Mouse (Mus musculus) duodenum, adult 2 months (tissue): ENCODE results near the gene Kif17. TPM values are rescaled to one million over a fixed set of nuclear protein-coding genes. Genes with fewer than 3 reads are reported as not detected.

ENCODE experiments used
- polyA plus RNA-seq: library from polyadenylated mRNA; depleted of rRNA; stranded (reverse); fragments of >200 nt; gene quantifications from 2 replicates; pipeline ENCODE4 v1.2.3, GENCODE M21; 2012; ENCODE audit warnings: low replicate concordance; rRNA removed

Gene Kif17
- 0.13 and 0.26 TPM in 2 replicates for polyA plus RNA-seq

DNA sequence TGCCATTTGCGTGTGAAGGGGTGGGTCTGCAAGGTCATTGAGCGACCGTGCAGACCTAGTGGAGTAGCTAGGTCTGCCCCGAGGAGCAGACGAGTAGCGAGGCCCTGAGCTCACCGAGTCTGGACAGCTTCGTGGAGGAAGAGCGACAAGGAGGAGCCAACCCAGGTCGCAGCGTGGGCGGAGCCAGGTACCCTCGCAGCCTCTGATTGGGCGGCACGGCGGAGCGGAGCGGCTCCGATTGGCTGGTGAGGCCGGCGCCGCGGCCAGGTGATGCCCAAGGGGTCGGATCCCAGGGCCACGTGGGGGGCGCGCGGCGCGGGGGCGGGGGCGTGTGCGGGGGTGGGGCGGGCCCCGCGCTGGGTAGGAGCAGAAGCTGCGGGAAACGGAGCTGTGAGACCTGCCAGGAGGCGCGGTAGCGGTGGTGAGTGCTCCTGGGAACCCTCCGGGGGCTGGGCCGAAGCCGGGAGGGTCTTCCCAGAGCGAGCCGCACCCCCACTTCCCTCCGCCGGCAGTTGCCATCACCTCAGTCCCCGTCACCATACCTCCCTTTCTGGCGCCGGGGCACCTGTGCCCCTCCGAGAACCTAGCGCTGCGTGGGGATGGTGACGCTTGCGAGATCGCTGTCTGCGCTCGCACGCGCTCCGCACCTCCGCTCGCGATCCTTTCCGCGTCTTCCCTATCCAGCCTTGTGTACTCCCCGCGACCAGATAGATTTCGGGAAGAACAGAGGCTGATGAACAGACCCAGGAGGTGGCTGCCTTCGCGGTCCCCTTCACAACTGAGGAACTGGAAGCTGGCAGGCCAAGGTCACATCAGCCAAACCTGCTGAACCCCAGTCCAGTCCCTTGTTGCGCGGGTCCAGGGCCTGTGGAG, at the start of gene Kif17, which contains the start of gene Sh2d5:
Gene Kif17, plus strand, starts transcription at position 348 of the 873 bp plus-strand sequence.
Gene Sh2d5, plus strand, starts transcription at position 316 of the 873 bp plus-strand sequence.

DNA sequence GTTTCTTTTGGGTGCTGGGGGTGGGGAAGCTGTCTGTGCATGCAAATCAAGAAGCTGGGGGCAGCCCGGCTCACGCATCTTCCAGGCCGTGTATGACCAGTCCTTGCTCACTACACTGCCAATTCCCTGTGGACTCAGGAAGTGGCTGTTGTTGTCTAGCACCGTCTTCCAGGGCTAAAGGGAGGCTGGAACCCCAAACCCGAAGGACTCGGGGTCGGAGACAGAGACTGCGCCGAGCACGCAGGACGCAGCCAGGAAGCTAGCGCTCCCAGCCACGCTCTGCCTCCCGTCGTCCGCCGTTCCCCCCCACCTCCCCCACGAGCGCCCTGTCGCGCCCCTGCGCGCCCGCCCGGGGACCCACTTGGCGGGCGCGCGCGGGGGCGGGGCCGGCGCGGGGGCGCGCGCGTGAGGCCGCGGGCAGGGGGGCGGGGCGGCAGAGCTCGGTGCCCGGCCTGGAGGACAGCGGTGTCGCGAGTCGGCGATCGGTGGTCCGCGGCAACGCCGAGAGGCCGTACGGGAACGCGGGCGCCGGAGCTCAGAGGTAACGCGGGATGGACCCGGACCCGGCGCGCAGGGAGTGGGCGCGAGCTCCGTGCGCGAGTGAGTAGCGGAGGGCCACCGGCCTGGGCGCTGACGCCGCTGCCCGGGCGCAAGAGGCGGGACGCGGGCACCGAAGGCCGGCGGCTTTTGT, 33.9 kb upstream of the Kif17 start, which contains the start of gene Hp1bp3:
Gene Hp1bp3, plus strand, starts transcription at position 97 of the 691 bp plus-strand sequence.

DNA sequence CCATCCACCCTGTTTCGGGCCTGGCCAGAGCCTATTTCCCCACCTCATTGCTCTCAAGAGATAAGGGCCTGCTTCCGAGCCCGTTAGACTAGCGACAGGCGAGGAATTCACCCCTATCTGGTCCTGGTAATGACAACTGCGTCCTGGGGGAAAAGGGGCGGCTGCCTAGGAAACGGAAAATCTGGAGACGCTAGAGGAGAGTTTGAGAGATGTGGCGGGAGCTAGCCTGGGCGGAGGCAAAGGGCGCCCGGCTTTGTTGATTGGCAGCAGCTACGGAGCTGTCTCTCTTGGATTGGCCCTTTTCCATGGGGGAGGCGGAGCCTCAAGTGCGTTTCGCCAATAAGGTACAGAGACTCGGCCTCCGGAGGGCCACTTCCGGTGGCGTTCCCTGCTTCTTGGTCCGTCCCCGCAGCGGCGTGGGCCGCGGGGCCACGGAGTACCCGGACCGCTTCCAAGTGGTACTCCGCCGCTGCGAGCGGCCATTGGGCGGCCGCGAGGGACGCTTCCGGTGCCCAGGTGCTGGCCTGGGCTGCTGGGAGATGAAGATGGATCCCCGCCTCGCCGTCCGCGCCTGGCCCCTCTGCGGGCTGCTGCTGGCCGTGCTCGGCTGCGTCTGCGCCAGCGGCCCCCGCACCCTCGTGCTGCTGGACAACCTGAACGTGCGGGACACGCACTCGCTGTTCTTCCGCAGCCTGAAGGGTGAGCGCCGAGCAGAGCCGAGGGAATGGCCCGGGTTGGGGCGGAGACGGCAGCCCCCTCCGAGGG, 54.3 kb downstream of the Kif17 start, which contains the start of gene Ddost:
Gene Ddost, plus strand, starts transcription at position 391 of the 765 bp plus-strand sequence.

DNA sequence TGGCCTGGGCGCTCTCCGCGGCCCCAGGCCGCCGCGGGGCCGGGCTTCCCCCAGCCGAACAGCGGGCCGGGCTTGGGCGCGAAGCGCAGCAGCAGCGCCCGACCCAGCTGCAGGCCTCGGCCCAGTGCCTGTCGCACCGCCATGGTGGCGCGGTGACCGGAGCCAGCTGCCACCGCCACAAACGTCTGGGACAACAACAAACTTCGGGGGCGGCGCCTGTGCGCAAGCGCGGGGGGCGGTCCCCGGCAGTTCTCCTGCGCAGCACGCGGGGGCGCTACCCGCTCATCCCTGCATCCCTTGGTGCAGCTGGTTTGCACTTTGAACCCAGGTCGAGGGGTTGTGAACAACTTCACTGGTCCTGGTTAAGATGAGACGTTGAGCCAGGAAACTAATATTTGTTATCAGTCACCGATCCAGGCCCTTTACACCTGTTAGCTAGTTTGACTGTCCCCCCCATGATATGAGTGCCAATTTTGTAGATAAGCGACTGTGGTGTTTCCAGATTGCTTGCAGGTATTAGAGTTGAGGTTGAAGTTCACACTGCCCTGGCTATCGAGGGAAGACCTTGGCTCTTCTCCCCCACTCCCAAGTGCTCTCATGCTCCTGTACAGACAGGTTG, 76.0 kb downstream of the Kif17 start, which contains the start of gene Pink1:
Gene Pink1, minus strand, starts transcription at position 231 of the 619 bp plus-strand sequence.

Other genes with a start within 250 kb of the Kif17 start
- gene Hp1bp3, start 34.1 kb upstream of the Kif17 start, polyA plus RNA-seq: 16.3 and 16.8 TPM in 2 replicates
- gene Sh2d5, start within 50 bp of the Kif17 start, polyA plus RNA-seq: 0.65 and 0.89 TPM in 2 replicates
- gene Ddost, start 54.3 kb downstream of the Kif17 start, polyA plus RNA-seq: 277 and 359 TPM in 2 replicates
- 108 and 186 TPM in 2 replicates for gene Pink1, start 75.9 kb downstream of the Kif17 start, polyA plus RNA-seq
- 576 and 630 TPM in 2 replicates for gene Cda, start 117.6 kb downstream of the Kif17 start, polyA plus RNA-seq
- 0.04 TPM in 1 of 2 replicates, not detected in the other for gene Fam43b, start 146.1 kb downstream of the Kif17 start, polyA plus RNA-seq
- 27.5 and 34.9 TPM in 2 replicates for gene Mul1, start 184.2 kb downstream of the Kif17 start, polyA plus RNA-seq
- gene Camk2n1, start 203.9 kb downstream of the Kif17 start, polyA plus RNA-seq: 42.9 and 126 TPM in 2 replicates